Mouse (Mus musculus) brain, embryonic 18.5 days (tissue): ENCODE data around the gene Hivep1.
A peak's percentile ranks its signal among the peaks of the same experiment; 100 is the strongest.

Source experiments
- DNase-seq: peaks from one replicate; pipeline ENCODE4 v3.0.0-alpha.2; 2012; ENCODE audit warnings: low read depth, low spot score

Hivep1 gene

GRCm38 (mm10) chr13:42075546-42075945 lies 23.7 kb downstream of the Hivep1 start:
- DNase-seq = no peak

GRCm38 (mm10) chr13:42076751-42077302 lies 25.0 kb downstream of the Hivep1 start:
- no peak for DNase-seq

GRCm38 (mm10) chr13:42077629-42078028 lies 25.8 kb downstream of the Hivep1 start:
- DNase-seq = no peak

GRCm38 (mm10) chr13:42080131-42080916 lies 28.5 kb downstream of the Hivep1 start:
- DNase-seq = no peak

- DNase-seq = no peak
These were observed 36.5 kb downstream of the Hivep1 start for GRCm38 (mm10) chr13:42088339-42088738.

- DNase-seq = no peak
These were observed 37.2 kb downstream of the Hivep1 start for GRCm38 (mm10) chr13:42089025-42089424.

GRCm38 (mm10) chr13:42090751-42091150 lies 38.9 kb downstream of the Hivep1 start:
- DNase-seq = no peak

GRCm38 (mm10) chr13:42092392-42093139 lies 40.7 kb downstream of the Hivep1 start:
- no peak for DNase-seq

GRCm38 (mm10) chr13:42093268-42094042 lies 41.6 kb downstream of the Hivep1 start:
- DNase-seq = no peak

GRCm38 (mm10) chr13:42095826-42096515 lies 44.1 kb downstream of the Hivep1 start:
- no peak for DNase-seq

GRCm38 (mm10) chr13:42097109-42097508 lies 45.3 kb downstream of the Hivep1 start:
- DNase-seq = no peak

GRCm38 (mm10) chr13:42098522-42098921 lies 46.7 kb downstream of the Hivep1 start:
- no peak for DNase-seq

- no peak for DNase-seq
These were observed 47.7 kb downstream of the Hivep1 start for GRCm38 (mm10) chr13:42099523-42099922.

- DNase-seq = no peak
These were observed 49.8 kb downstream of the Hivep1 start for GRCm38 (mm10) chr13:42101440-42102190.

- DNase-seq = peak; percentile 57
These were observed 51.2 kb downstream of the Hivep1 start for GRCm38 (mm10) chr13:42102980-42103379.

- no peak for DNase-seq
These were observed 51.8 kb downstream of the Hivep1 start for GRCm38 (mm10) chr13:42103486-42104166.

- DNase-seq = no peak
These were observed 52.5 kb downstream of the Hivep1 start for GRCm38 (mm10) chr13:42104371-42104770.

GRCm38 (mm10) chr13:42108483-42109215 lies 56.8 kb downstream of the Hivep1 start:
- DNase-seq = no peak

GRCm38 (mm10) chr13:42110416-42110815 lies 58.6 kb downstream of the Hivep1 start:
- no peak for DNase-seq
